Mouse (Mus musculus): ENCODE data around the gene 4930432K21Rik.
A peak's percentile ranks its signal among the peaks of the same experiment; 100 is the strongest.

The 4930432K21Rik gene

DNA sequence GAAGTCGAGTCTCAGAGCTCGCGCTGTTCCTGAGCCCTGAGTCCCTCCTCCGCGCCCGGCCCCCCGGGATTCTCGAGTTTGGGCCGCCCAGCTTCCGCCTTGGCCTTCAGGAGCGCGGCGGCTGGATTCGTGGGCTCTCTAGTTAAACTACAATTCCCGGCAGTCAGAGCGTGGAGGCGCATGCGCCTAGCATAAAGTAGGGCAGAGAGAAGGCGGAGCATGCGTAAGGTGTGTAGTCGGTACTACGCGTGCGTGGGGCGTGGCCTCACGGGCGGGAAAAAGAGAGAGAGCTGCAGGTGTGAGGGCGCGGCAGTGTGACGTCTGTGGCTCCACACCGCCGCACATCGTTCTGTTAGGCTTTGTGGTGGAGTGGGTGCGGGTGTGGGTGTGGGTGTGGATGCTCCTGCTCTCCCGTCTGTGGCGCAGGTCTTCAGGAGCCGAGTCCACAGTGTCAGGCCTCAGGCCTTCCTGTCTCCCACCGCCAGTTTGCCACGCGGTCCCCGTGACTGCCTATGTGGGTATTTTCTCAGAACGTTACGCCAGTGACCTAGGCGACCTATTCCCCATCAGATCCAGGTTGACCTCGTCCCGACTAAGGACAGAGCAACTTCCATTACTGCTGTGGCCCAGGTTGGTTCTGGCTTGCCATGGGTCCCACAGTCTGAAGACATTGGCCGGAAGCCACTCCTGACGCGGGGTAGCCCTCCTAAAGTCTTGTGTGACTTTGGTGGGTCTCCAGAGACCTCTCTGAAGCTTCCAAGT, at the start of gene 4930432K21Rik, which contains the start of gene Cc2d1a:
4930432K21Rik (plus strand) TSS at position 257 of the 762 bp plus-strand sequence.
Cc2d1a (minus strand) TSS at position 168 of the 762 bp plus-strand sequence.
- peaks cover 76% of the 10 kb centered on the region for H3K4me1 ChIP-seq (replicated peaks; ENCODE audit: low read depth, low read length)

DNA sequence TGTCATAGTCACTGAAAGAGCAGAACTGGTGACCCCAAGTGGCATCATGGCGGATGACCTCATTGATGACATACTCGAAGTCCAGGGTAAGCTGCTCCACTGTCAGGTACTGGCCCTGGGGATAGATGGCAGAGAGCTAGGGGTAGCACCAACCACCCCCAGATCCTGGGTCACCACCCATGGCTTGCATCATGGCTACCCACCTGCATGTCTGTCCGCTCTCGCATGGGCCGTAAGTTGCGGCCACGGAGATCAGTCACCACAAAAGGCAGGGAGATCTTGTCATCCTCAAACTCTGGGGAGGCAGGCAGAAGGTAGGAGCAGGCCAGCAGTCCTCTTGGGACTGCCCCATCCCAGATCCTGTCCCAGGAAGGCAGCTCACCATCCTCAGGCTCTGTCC, 49.4 kb upstream of the 4930432K21Rik start:
- H3K4me1 ChIP-seq (replicated peaks; ENCODE audit: low read depth, low read length), result peaks cover 77% of the 10 kb centered on the region
- TF ChIP-seq POU5F1 (IDR thresholded peaks at IDR 0.05; ENCODE audit: borderline replicate concordance, low read length) (no peak), CTCF (conservative IDR thresholded peaks at IDR 0.05; ENCODE audit: low read length) (no peak), NANOG (IDR thresholded peaks at IDR 0.05; ENCODE audit: borderline replicate concordance, low read length) (no peak)

More for the DNA sequence above, at the start of gene 4930432K21Rik, which contains the start of gene Cc2d1a:
- peak within 1 kb of the TSS; percentile 89 for H3K4me3 ChIP-seq (replicated peaks; ENCODE audit: low read length)
- H3K9me3 ChIP-seq (ENCODE audit: low read length), result no peaks in the 10 kb centered on the region
- TF ChIP-seq CTCF (conservative IDR thresholded peaks at IDR 0.05; ENCODE audit: low read length), result no peak
- TF ChIP-seq NANOG (IDR thresholded peaks at IDR 0.05; ENCODE audit: borderline replicate concordance, low read length), result no peak
- TF ChIP-seq POU5F1 (IDR thresholded peaks at IDR 0.05; ENCODE audit: borderline replicate concordance, low read length), result no peak
- H3K27me3 ChIP-seq (ENCODE audit: insufficient read depth, low read length), result no peaks in the 10 kb centered on the region
- H3K36me3 ChIP-seq (ENCODE audit: insufficient read depth, low read length), result peaks cover 31% of the 10 kb centered on the region

DNA sequence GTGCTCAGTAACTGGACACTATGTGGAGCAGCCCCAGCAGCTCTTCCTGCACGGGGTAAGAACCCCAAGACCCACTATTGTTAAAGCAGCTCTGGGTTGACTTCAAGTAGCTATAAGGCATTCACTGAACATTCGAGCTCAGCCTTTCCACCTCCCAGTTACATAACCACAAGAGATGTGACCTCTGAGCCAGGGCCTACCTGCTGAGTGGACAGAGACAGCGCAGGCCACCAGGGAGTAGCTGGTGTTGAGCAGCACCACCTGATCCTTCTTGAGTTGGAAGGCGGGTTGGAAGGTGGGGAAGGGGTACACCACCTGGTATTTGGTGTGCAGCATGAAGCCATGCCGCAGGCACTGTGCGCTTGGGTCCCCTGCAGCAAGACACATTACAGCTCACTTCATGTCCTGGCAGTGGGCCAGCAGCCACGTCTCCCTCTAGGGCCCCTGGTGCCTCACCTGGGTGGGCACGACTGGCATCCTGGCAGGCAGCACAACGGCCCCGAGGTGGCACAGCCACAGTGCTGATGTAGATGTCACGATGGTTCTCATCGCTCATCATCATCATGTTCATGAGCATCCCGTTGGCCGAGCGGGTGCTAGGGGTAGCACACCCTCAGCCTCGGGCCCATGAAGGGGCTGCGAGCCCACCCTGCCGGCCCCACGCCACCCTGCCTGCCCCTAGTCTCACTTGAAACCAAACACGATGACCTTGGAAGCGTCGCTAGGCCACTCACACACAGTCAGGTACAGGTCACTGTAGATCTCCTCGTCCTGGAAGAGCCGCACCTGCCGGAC, 46.2 kb upstream of the 4930432K21Rik start:
- H3K36me3 ChIP-seq (ENCODE audit: insufficient read depth, low read length), result peaks cover 62% of the 10 kb centered on the region
- TF ChIP-seq NANOG (IDR thresholded peaks at IDR 0.05; ENCODE audit: borderline replicate concordance, low read length), result no peak
- no peak for TF ChIP-seq CTCF (conservative IDR thresholded peaks at IDR 0.05; ENCODE audit: low read length)
- no peak for TF ChIP-seq POU5F1 (IDR thresholded peaks at IDR 0.05; ENCODE audit: borderline replicate concordance, low read length)
- H3K9me3 ChIP-seq (ENCODE audit: low read length), result no peaks in the 10 kb centered on the region
- H3K27me3 ChIP-seq (ENCODE audit: insufficient read depth, low read length), result no peaks in the 10 kb centered on the region
- H3K4me1 ChIP-seq (replicated peaks; ENCODE audit: low read depth, low read length), result peaks cover 73% of the 10 kb centered on the region
- H3K4me3 ChIP-seq (replicated peaks; ENCODE audit: low read length), result no peak overlapping the region

More for the DNA sequence above, 49.4 kb upstream of the 4930432K21Rik start:
- H3K36me3 ChIP-seq (ENCODE audit: insufficient read depth, low read length), result peaks cover 93% of the 10 kb centered on the region
- H3K4me3 ChIP-seq (replicated peaks; ENCODE audit: low read length), result no peak overlapping the region
- H3K9me3 ChIP-seq (ENCODE audit: low read length), result no peaks in the 10 kb centered on the region
- no peaks in the 10 kb centered on the region for H3K27me3 ChIP-seq (ENCODE audit: insufficient read depth, low read length)

DNA sequence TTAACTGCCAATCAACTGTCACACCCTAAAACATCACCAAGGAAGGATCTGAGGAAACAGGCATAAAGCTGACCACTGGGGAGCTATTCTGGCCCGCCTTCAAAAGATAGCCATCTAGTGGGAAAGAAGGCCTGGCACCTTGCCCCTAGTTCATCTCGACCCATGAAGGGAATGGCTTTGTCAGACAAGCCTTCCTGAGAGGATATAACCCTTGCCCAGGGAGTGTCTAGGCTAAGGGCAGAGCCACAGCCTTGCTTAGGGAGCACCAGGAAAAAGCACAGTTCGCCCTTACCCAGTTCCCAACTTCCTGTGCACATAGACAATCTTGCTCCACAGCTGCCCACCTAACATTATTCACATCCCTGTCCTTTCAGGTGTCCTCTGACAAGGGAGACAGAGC, 44.2 kb upstream of the 4930432K21Rik start:
- H3K4me1 ChIP-seq (replicated peaks; ENCODE audit: low read depth, low read length), result peaks cover 55% of the 10 kb centered on the region
- no peaks in the 10 kb centered on the region for H3K27me3 ChIP-seq (ENCODE audit: insufficient read depth, low read length)
- H3K36me3 ChIP-seq (ENCODE audit: insufficient read depth, low read length), result peaks cover 43% of the 10 kb centered on the region
- TF ChIP-seq POU5F1 (IDR thresholded peaks at IDR 0.05; ENCODE audit: borderline replicate concordance, low read length), result no peak
- no peak for TF ChIP-seq NANOG (IDR thresholded peaks at IDR 0.05; ENCODE audit: borderline replicate concordance, low read length)
- TF ChIP-seq CTCF (conservative IDR thresholded peaks at IDR 0.05; ENCODE audit: low read length), result no peak
- peaks cover 3% of the 10 kb centered on the region; the same call in 1 of the 2 replicates for H3K9me3 ChIP-seq (ENCODE audit: low read length)
- H3K4me3 ChIP-seq (replicated peaks; ENCODE audit: low read length), result peak overlapping the region; percentile 80

DNA sequence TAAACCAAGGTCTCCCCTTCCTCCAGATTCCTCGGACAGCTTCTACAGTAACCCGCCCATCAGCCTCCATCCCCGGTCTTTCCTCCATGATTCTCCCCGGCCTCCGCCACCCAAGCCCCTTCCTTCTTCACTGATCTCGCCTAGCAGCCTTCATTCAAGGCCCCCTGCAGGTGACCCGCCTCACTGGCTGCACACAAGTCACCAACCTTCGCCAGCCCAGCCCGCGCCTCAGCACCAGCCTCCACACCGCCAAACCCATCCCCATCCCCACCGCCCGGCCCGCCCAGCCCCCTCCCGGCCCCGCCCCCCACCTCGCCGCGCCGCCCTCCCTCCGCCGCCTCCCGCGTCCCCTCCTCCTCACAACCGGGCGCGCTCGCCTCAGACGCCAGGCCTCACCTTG, 43.6 kb upstream of the 4930432K21Rik start:
- no peaks in the 10 kb centered on the region for H3K27me3 ChIP-seq (ENCODE audit: insufficient read depth, low read length)
- H3K9me3 ChIP-seq (ENCODE audit: low read length), result peaks cover 3% of the 10 kb centered on the region; the same call in 1 of the 2 replicates
- peak overlapping the region; percentile 80 for H3K4me3 ChIP-seq (replicated peaks; ENCODE audit: low read length)
- H3K4me1 ChIP-seq (replicated peaks; ENCODE audit: low read depth, low read length), result peaks cover 49% of the 10 kb centered on the region
- peaks cover 37% of the 10 kb centered on the region for H3K36me3 ChIP-seq (ENCODE audit: insufficient read depth, low read length)
- TF ChIP-seq NANOG (IDR thresholded peaks at IDR 0.05; ENCODE audit: borderline replicate concordance, low read length), result no peak
- 0 out of 2 replicates have a peak, but pooled peaks have one; percentile 3 for TF ChIP-seq CTCF (conservative IDR thresholded peaks at IDR 0.05; ENCODE audit: low read length)
- TF ChIP-seq POU5F1 (IDR thresholded peaks at IDR 0.05; ENCODE audit: borderline replicate concordance, low read length), result no peak

DNA sequence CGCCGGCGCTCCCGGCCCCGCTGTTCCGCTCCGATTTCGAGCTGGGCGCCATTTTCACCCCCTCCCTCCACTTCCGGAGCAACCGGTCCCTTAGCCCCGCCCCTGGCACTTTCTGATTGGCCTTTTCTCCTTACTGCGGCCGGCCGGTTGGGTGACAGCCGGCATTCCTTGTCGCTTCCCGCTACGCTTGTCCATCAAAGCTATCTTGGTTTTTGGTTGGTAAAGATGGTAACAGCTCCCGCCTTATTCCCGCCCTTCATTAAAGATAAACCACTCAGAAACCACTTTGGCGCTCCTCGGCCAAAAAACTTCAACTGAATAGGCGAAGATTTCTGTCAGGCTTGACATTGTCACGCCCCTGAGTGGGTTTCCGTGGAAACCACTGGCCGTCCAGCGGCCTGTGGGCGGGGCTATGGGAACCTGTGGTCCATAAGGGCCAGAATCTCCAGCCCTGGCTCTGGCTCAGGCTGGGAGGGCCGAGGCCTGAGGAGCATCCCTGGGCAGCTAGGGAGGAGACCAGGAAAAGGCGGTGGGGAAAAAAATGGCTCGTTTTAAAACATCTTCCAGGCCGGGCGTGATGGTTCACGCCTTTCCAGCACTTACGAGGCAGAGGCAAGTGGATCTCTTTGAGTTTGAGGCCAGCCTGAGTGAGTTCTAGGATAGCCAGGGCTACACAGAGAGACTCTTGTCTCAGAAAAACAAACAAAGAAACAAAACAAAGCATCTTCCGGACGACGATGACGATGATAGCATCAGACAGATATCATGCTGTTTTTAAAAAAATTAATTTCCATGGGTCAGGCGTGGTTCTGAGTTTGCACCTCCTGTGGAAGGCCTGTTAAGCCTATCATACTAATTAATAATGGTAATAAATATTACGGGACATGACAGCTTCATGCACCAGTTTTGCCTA, 42.9 kb upstream of the 4930432K21Rik start, which contains the start of gene Dcaf15:
Dcaf15 (minus strand) TSS at position 72 of the 913 bp plus-strand sequence.
- Histone ChIP-seq H3K4me1 (replicated peaks; ENCODE audit: low read depth, low read length) (peaks cover 42% of the 10 kb centered on the region), H3K9me3 (ENCODE audit: low read length) (peaks cover 3% of the 10 kb centered on the region; the same call in 1 of the 2 replicates)
- TF ChIP-seq CTCF (conservative IDR thresholded peaks at IDR 0.05; ENCODE audit: low read length), result no peak
- TF ChIP-seq POU5F1 (IDR thresholded peaks at IDR 0.05; ENCODE audit: borderline replicate concordance, low read length), result no peak
- TF ChIP-seq NANOG (IDR thresholded peaks at IDR 0.05; ENCODE audit: borderline replicate concordance, low read length), result no peak; the same call in 1 of the 2 replicates

DNA sequence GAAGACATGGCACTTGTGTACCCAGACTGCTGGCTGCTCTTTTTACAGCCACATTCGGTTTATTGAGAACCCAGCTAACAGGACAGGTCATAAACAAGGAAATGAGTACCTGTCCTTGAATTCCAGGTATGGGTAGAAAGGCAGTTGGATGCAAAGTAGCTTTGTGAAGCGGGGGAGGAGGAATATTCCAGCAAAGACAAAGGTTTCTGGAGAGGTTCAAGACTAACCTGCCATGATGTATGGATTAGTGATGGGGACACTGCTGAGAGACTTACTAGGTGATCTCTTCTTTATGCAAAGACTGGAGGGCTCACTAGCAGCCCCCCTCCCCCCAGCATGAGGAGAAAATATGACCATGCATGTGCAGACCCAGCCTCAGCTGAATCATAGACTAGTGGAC, 42.1 kb upstream of the 4930432K21Rik start:
- Histone ChIP-seq H3K36me3 (ENCODE audit: insufficient read depth, low read length) (peaks cover 22% of the 10 kb centered on the region), H3K4me1 (replicated peaks; ENCODE audit: low read depth, low read length) (peaks cover 48% of the 10 kb centered on the region), H3K4me3 (replicated peaks; ENCODE audit: low read length) (no peak overlapping the region), H3K9me3 (ENCODE audit: low read length) (peaks cover 3% of the 10 kb centered on the region; the same call in 1 of the 2 replicates), H3K27me3 (ENCODE audit: insufficient read depth, low read length) (no peaks in the 10 kb centered on the region)
- TF ChIP-seq NANOG (IDR thresholded peaks at IDR 0.05; ENCODE audit: borderline replicate concordance, low read length) (no peak), CTCF (conservative IDR thresholded peaks at IDR 0.05; ENCODE audit: low read length) (no peak), POU5F1 (IDR thresholded peaks at IDR 0.05; ENCODE audit: borderline replicate concordance, low read length) (no peak)

More for the DNA sequence above, 42.9 kb upstream of the 4930432K21Rik start, which contains the start of gene Dcaf15:
- peak within 1 kb of the TSS; percentile 80 for H3K4me3 ChIP-seq (replicated peaks; ENCODE audit: low read length)
- H3K27me3 ChIP-seq (ENCODE audit: insufficient read depth, low read length), result no peaks in the 10 kb centered on the region
- H3K36me3 ChIP-seq (ENCODE audit: insufficient read depth, low read length), result peaks cover 30% of the 10 kb centered on the region
